Mouse (Mus musculus): ENCODE measurements around the gene Rasgef1b. TPM values are rescaled to one million over a fixed set of nuclear protein-coding genes. Genes with fewer than 3 reads are reported as not detected.

Gene Rasgef1b
- total RNA-seq, 2 experiments from 2014 or later = 43.0 to 47.7 TPM

GRCm38 (mm10) chr5:99471790-99472189 lies 257.1 kb downstream of the Rasgef1b start:
- DNase-seq = no peak
- intact Hi-C loops (cut with DNase I) = no loop called here

DNA sequence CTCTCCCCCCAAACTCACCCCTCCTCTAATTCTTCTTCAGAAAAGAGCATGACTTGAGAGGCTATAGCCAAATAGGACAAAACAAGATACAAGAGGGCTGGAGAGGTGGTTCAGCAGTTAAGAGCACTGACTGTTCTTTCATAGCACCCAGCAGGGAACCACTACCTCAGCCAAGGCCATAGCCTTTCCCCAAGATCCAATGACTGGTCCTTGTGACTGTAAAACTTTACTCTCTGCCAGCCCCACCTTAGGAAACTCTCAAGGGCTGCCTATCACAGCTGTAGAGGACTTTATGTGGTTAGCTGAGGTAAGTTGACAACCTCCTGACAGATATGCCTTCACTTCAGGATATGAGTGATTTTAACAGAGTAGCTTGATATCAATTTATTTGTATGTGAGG lies 258.3 kb downstream of the Rasgef1b start:
- intact Hi-C loops (cut with DNase I) = no loop called here
- no peak for DNase-seq

GRCm38 (mm10) chr5:99459007-99459406 lies 269.9 kb downstream of the Rasgef1b start:
- DNase-seq = no peak
- intact Hi-C loops (cut with DNase I) = no loop called here

- DNase-seq = no peak
- intact Hi-C loops (cut with DNase I) = no loop called here
Observed at GRCm38 (mm10) chr5:99457291-99457690, 271.6 kb downstream of the Rasgef1b start.

DNA sequence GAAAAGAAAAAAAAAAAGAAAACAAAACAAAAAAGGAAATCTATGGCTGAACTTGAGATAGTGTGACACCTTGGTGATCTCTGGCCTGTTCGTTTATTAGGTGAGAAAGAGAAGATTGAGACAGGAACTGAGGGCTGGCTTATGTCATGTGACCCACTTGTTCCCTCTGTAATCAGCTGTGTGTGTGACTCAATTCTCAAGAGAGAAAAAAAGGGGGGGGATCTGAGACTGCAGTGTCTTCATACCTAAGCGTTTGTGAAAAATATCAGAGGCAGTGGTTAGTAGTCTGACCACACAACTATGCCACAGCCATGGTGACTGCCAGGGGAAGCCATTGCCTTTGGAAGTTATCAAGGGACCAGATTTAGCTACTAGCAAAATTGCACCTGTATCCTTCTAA lies 276.9 kb downstream of the Rasgef1b start:
- DNase-seq = no peak
- intact Hi-C loops (cut with DNase I) = no loop called here

- DNase-seq = no peak
- intact Hi-C loops (cut with DNase I) = no loop called here
Observed at GRCm38 (mm10) chr5:99451416-99451815, 277.4 kb downstream of the Rasgef1b start.

GRCm38 (mm10) chr5:99450994-99451393 lies 277.9 kb downstream of the Rasgef1b start:
- no peak for DNase-seq
- intact Hi-C loops (cut with DNase I) = no loop called here

DNA sequence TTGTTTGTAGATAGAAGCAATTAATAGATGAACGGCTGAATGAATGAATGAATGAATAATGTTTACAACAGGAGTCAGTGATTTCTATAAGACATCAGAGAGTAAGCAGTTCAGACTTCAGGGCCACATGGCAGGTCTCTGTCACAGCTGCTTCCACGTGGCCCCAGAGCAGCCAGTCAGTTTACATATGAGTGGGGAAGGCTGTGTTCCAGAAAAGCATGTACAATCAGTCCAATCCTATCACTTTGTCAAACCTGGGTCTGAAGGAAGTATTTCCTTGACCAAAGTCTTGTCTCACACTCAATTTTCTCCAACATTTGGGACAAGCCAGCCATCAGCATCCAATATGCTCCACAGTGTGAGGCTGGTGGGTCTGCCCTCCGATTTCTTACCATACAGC lies 278.4 kb downstream of the Rasgef1b start:
- intact Hi-C loops (cut with DNase I) = no loop called here
- no peak for DNase-seq

- intact Hi-C loops (cut with DNase I) = no loop called here
- DNase-seq = no peak
Observed at GRCm38 (mm10) chr5:99447481-99447880, 281.4 kb downstream of the Rasgef1b start.

- no peak for DNase-seq
- intact Hi-C loops (cut with DNase I) = no loop called here
Observed at GRCm38 (mm10) chr5:99445242-99445641, 283.6 kb downstream of the Rasgef1b start.

DNA sequence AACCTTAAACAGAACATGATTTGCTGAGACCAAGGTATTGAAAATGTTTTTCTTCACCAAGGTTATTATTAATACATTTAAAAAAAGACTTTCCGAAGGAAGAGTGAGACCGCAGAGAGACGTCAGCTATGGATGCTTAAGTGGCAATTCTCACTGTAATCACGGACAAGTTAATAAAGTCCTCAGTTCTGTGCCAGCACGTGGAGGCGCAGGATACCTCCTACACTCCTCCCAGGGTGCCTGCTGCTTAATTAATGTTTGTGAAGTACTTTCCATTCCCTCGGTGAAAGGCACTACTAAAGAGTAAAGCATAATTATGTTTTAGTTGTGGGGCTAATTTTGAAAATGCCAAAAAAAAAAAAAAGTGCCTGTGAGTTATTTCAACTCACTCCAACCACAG lies 284.1 kb downstream of the Rasgef1b start:
- intact Hi-C loops (cut with DNase I) = no loop called here
- no peak for DNase-seq

DNA sequence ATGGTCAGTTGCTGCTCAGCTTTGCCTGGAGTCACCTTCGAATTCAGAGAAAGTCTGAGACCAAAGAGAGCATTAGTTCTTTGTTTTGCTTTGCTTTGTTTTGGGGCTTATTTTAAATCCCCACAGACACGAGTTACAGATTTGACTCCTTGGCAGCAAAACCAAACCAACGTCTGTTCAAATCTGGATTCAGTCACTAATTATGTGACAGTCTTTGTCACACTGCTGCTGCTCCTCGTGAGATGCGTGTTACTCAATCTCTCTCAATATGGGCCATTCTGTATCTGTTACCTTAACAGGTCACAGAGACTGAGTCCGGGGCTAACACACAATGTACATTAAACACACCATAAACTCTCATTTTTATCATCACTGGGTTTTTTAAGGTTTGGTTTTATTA lies 288.8 kb downstream of the Rasgef1b start:
- intact Hi-C loops (cut with DNase I) = no loop called here
- DNase-seq = no peak

DNA sequence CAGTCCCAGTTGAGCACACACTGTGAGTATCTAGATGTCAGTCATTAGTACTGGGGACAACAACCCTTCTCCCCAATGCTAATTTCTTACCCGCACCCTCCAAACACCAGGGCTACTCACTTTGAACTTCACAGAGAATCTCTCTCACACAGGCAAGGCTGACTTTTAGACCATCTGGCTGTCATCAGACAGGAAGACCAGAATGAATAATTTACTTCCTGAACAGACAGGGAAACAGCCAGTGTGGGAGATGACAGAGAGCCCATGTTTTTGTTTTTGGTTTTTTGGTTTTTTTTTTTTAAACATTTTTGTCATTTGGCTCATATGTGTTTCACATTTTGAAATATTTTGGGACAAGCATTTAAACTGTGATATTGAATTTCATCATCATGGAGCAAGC lies 290.3 kb downstream of the Rasgef1b start:
- intact Hi-C loops (cut with DNase I) = no loop called here
- DNase-seq = no peak

- intact Hi-C loops (cut with DNase I) = no loop called here
- no peak for DNase-seq
Observed at GRCm38 (mm10) chr5:99434226-99434625, 294.6 kb downstream of the Rasgef1b start.

- intact Hi-C loops (cut with DNase I) = no loop called here
- no peak for DNase-seq
Observed at GRCm38 (mm10) chr5:99432471-99432870, 296.4 kb downstream of the Rasgef1b start.

DNA sequence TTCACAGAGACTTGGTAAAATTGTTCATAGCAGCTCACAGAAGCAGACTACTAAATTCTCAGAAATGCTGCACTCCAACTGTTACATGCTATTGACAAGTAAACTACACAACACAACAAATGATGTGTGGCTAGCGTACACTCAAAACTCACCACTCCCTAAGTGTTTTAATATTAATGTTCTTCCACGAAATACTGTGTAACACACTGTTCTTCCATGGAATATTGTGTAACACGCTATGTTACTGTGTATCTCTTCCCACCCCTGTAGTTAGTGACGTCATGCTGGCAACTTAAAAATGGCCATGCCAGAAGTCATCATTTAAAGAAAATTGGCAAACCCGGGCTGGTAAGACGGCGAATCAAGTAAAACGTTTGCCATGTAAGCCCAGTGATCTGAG lies 299.6 kb downstream of the Rasgef1b start:
- intact Hi-C loops (cut with DNase I) = no loop called here

GRCm38 (mm10) chr5:99428648-99429047 lies 300.2 kb downstream of the Rasgef1b start:
- no peak for DNase-seq
- intact Hi-C loops (cut with DNase I) = no loop called here

More for the DNA sequence above, 299.6 kb downstream of the Rasgef1b start:
- DNase-seq = no peak

DNA sequence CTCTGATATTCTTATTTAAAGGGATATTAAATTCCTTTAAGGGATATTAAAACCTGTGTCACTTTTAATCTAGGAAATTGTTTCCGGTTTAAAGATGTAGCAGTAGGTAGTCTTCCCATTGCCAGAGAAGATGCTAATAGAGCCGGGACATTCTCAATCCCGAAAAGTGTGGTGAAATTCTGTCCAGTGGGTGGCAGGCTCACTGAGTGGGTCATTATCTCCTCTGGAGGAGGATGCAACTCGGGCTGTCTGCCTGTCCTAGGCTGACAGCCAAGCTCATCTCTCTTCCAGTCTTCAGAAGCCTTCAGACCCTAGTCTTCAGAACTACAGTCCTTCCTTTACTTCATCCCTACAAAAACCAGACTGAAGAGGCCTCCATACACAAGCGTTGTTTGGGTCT lies 305.6 kb downstream of the Rasgef1b start:
- DNase-seq = peak; percentile 43
- intact Hi-C loops (cut with DNase I) = no loop called here

GRCm38 (mm10) chr5:99422856-99423255 lies 306.0 kb downstream of the Rasgef1b start:
- intact Hi-C loops (cut with DNase I) = no loop called here
- no peak for DNase-seq

GRCm38 (mm10) chr5:99422092-99422491 lies 306.8 kb downstream of the Rasgef1b start:
- intact Hi-C loops (cut with DNase I) = no loop called here
- DNase-seq = no peak

GRCm38 (mm10) chr5:99419872-99420271 lies 309.0 kb downstream of the Rasgef1b start:
- DNase-seq = no peak
- intact Hi-C loops (cut with DNase I) = no loop called here

DNA sequence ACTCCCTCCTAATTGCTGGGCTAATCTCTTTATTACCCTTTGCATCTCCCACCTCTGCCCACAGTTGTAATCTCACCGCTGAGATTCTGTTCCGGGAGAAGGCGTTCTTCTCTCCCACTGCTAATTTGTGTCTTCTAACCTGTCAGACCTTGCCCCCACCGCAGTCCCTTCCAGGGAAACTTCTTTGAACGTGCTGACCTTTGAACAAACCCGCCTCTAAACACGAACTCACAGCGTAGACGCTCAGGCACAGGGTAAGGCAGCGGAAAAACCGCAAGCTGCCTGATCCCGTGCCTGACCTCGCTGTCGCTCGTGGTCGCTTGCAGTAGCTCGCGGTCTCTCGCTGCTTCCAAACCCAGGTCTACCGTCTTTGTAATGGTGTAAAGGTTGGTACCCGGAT lies 312.0 kb downstream of the Rasgef1b start:
- DNase-seq = no peak
- intact Hi-C loops (cut with DNase I) = no loop called here

DNA sequence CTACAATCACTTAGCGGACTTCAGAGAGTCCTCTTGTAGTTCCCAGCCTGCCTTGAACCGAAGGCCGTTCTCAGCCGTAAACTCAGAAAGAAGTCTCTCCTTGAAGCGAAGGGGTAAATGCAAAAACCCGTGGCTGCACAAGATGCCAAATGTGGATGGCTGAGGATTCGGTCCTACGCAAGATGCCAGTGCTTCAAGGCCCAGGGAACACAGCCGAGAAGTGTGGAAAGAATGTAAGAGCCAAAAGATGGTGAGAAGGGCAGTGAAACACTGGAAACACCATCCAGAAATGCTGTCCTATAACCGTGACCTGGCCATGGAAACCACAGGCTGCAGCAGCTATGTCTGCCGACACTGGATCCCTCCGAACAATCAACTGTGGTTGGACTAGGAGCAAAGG lies 313.2 kb downstream of the Rasgef1b start:
- no peak for DNase-seq
- intact Hi-C loops (cut with DNase I) = no loop called here

- no peak for DNase-seq
- intact Hi-C loops (cut with DNase I) = no loop called here
Observed at GRCm38 (mm10) chr5:99415049-99415448, 313.8 kb downstream of the Rasgef1b start.
